Mouse (Mus musculus) gastrocnemius, adult 2 months (tissue): ENCODE measurements around the gene Tlr5. TPM values are rescaled to one million over a fixed set of nuclear protein-coding genes. Genes with fewer than 3 reads are reported as not detected.

Experiments used
- DNase-seq: peaks from one replicate; pipeline ENCODE4 v3.0.0; 2022
- H3K27ac ChIP-seq: fragments of 200-600 bp; 2 replicates; pipeline ENCODE4 v1.8.1; 2022; ENCODE audit warnings: mild to moderate bottlenecking
- H3K4me3 ChIP-seq: fragments of 200-600 bp; 2 replicates; pipeline ENCODE4 v1.8.1; 2022; ENCODE audit warnings: mild to moderate bottlenecking, moderate library complexity
- CTCF ChIP-seq: fragments of 200-600 bp; IDR thresholded peaks from 2 replicates; pipeline ENCODE4 v1.8.1; 2022; ENCODE audit warnings: antibody characterized with exemption, mild to moderate bottlenecking, moderate library complexity
- intact Hi-C: fragments of 180-260 bp; cut with DNase I; formaldehyde crosslinking; loops from one replicate; pipeline ENCODE4 v1.15.1; 2025
- long read RNA-seq, 2 experiments: library from polyadenylated mRNA; stranded (forward); transcript quantifications; one replicate each; pipeline ENCODE4 v2.0.0; 2021
- total RNA-seq, 2 experiments: library from RNA; stranded (reverse); gene quantifications; 2 replicates each; pipeline ENCODE4 v1.2.3; 2021

Tlr5 gene
- total RNA-seq, result 1 to 10 TPM; 1.1 to 3.8 TPM
- long read RNA-seq, experiment 1, result 0 reads
- long read RNA-seq, experiment 2, result 0 reads

GRCm38 (mm10) chr1:182954287-182955046 is at the start of gene Tlr5:
Tlr5 (plus strand) TSS chr1:182954788.
- Histone ChIP-seq H3K27ac (peak within 1 kb of the TSS; percentile 83), H3K4me3 (peak within 1 kb of the TSS; percentile 73)
- peak; percentile 82 for DNase-seq
- intact Hi-C loops, result no loop called here
- TF ChIP-seq CTCF, result no peak

GRCm38 (mm10) chr1:182905669-182906068 is 48.9 kb upstream of the Tlr5 start:
- intact Hi-C loops, result no loop called here
- no peak for DNase-seq
- no peak overlapping the region for H3K27ac ChIP-seq
- TF ChIP-seq CTCF, result no peak
- no peak overlapping the region for H3K4me3 ChIP-seq

GRCm38 (mm10) chr1:182908050-182909036 is 46.2 kb upstream of the Tlr5 start:
- Histone ChIP-seq H3K27ac (peak overlapping the region; percentile 80), H3K4me3 (peak overlapping the region; percentile 42)
- DNase-seq, result peak; percentile 94
- intact Hi-C loops, result loop anchor here (2.0 kb wide), 1 partner anchor 52 kb away; no protein-coding TSS in a partner anchor
- TF ChIP-seq CTCF, result no peak

GRCm38 (mm10) chr1:182909066-182909465 is 45.5 kb upstream of the Tlr5 start:
- H3K27ac ChIP-seq, result peak overlapping the region; percentile 80
- intact Hi-C loops, result loop anchor here (2.0 kb wide), 1 partner anchor 52 kb away; no protein-coding TSS in a partner anchor
- no peak overlapping the region for H3K4me3 ChIP-seq
- DNase-seq, result no peak
- no peak for TF ChIP-seq CTCF

GRCm38 (mm10) chr1:182909596-182909995 is 45.0 kb upstream of the Tlr5 start:
- Histone ChIP-seq H3K4me3 (no peak overlapping the region), H3K27ac (peak overlapping the region; percentile 80; the same call in 1 of the 2 replicates)
- intact Hi-C loops, result loop anchor here (2.0 kb wide), 1 partner anchor 51 kb away; no protein-coding TSS in a partner anchor
- no peak for DNase-seq
- TF ChIP-seq CTCF, result no peak

GRCm38 (mm10) chr1:182912591-182912990 is 42.0 kb upstream of the Tlr5 start:
- no peak for DNase-seq
- intact Hi-C loops, result no loop called here
- Histone ChIP-seq H3K27ac (no peak overlapping the region), H3K4me3 (no peak overlapping the region)
- TF ChIP-seq CTCF, result no peak

- Histone ChIP-seq H3K27ac (no peak overlapping the region), H3K4me3 (no peak overlapping the region)
- no peak for TF ChIP-seq CTCF
- DNase-seq, result no peak
- intact Hi-C loops, result no loop called here
These were observed 40.3 kb upstream of the Tlr5 start for GRCm38 (mm10) chr1:182914121-182914908.

GRCm38 (mm10) chr1:182916166-182916565 is 38.4 kb upstream of the Tlr5 start:
- DNase-seq, result no peak

GRCm38 (mm10) chr1:182918718-182919346 is 35.8 kb upstream of the Tlr5 start:
- no peak for DNase-seq
- intact Hi-C loops, result no loop called here
- no peak for TF ChIP-seq CTCF
- Histone ChIP-seq H3K27ac (no peak overlapping the region), H3K4me3 (no peak overlapping the region)

More at GRCm38 (mm10) chr1:182916166-182916565, 38.4 kb upstream of the Tlr5 start:
- Histone ChIP-seq H3K4me3 (no peak overlapping the region), H3K27ac (no peak overlapping the region)
- intact Hi-C loops, result no loop called here
- no peak for TF ChIP-seq CTCF

GRCm38 (mm10) chr1:182922824-182923223 is 31.8 kb upstream of the Tlr5 start:
- Histone ChIP-seq H3K27ac (no peak overlapping the region), H3K4me3 (no peak overlapping the region)
- DNase-seq, result no peak
- TF ChIP-seq CTCF, result no peak
- intact Hi-C loops, result no loop called here

- DNase-seq, result no peak
- intact Hi-C loops, result no loop called here
- no peak overlapping the region for H3K27ac ChIP-seq
- no peak for TF ChIP-seq CTCF
- H3K4me3 ChIP-seq, result no peak overlapping the region
These were observed 28.1 kb upstream of the Tlr5 start for GRCm38 (mm10) chr1:182926465-182926864.
